Mouse (Mus musculus) bone marrow macrophage, adult 2 months (primary cell): Measurements from ENCODE around the gene Gm49425.

ENCODE experiments used
- CTCF ChIP-seq: IDR thresholded peaks from 2 replicates; pipeline ENCODE4 v1.5.1; 2012; ENCODE audit warnings: low read depth, mild to moderate bottlenecking, low read length, moderate library complexity
- POLR2A ChIP-seq: IDR thresholded peaks from 2 replicates; pipeline ENCODE4 v1.6.1; 2012; ENCODE audit warnings: mild to moderate bottlenecking, low read depth, low read length, borderline replicate concordance

GRCm38 (mm10) chr15:101482056-101482455 is 35.0 kb downstream of the Gm49425 start:
- TF ChIP-seq POLR2A (no peak), CTCF (no peak)
